Mouse (Mus musculus) adrenal gland, adult (tissue): ENCODE data around the gene Hdac8.

ENCODE experiments used
- DNase-seq, 2 experiments: peaks; one replicate each; pipeline ENCODE4 v3.0.0; 2022 to 2023; ENCODE audit warnings: low spot score in 1 of 2; ENCODE audit not compliant: inconsistent age in 2 of 2

Gene Hdac8

GRCm38 (mm10) chrX:102341688-102342087 is 163.5 kb downstream of the Hdac8 start:
- DNase-seq: peak; percentile 30 to 59

GRCm38 (mm10) chrX:102339396-102340155 is 165.6 kb downstream of the Hdac8 start:
- DNase-seq: peak; percentile 13 to 39

- no peak for DNase-seq
Measured at GRCm38 (mm10) chrX:102319696-102320095, 185.5 kb downstream of the Hdac8 start.

GRCm38 (mm10) chrX:102319252-102319651 is 185.9 kb downstream of the Hdac8 start:
- DNase-seq: no peak

- DNase-seq: peak in 1 of 2 experiments; percentile 46
Measured at GRCm38 (mm10) chrX:102318782-102319181, 186.4 kb downstream of the Hdac8 start.

- no peak for DNase-seq
Measured at GRCm38 (mm10) chrX:102311119-102311518, 194.0 kb downstream of the Hdac8 start.

GRCm38 (mm10) chrX:102307511-102307910 is 197.6 kb downstream of the Hdac8 start:
- no peak for DNase-seq

GRCm38 (mm10) chrX:102305806-102306205 is 199.4 kb downstream of the Hdac8 start:
- DNase-seq: no peak

- DNase-seq: peak in 1 of 2 experiments; percentile 11
Measured at GRCm38 (mm10) chrX:102304914-102305313, 200.2 kb downstream of the Hdac8 start.

- no peak for DNase-seq
Measured at GRCm38 (mm10) chrX:102302476-102302875, 202.7 kb downstream of the Hdac8 start.

GRCm38 (mm10) chrX:102284889-102285288 is 220.3 kb downstream of the Hdac8 start:
- no peak for DNase-seq

GRCm38 (mm10) chrX:102262620-102263345 is 242.4 kb downstream of the Hdac8 start:
- no peak for DNase-seq

- DNase-seq: no peak
Measured at GRCm38 (mm10) chrX:102259772-102260171, 245.4 kb downstream of the Hdac8 start.

- peak; percentile 32 to 57 for DNase-seq
Measured at GRCm38 (mm10) chrX:102253892-102254291, 251.3 kb downstream of the Hdac8 start.

GRCm38 (mm10) chrX:102251937-102252860 is 253.0 kb downstream of the Hdac8 start, which contains the start of gene Cited1:
Gene Cited1, minus strand, starts transcription at chrX:102252181.
- DNase-seq: peak; percentile 85 to 88

- peak; percentile 29 to 62 for DNase-seq
Measured at GRCm38 (mm10) chrX:102251221-102251936, 253.8 kb downstream of the Hdac8 start.

- peak in 1 of 2 experiments; percentile 63 for DNase-seq
Measured at GRCm38 (mm10) chrX:102250891-102251170, 254.3 kb downstream of the Hdac8 start.

- peak; percentile 31 to 55 for DNase-seq
Measured at GRCm38 (mm10) chrX:102250150-102250890, 254.8 kb downstream of the Hdac8 start.

- DNase-seq: peak in 1 of 2 experiments; percentile 31
Measured at GRCm38 (mm10) chrX:102244334-102244733, 260.8 kb downstream of the Hdac8 start.
